Mouse (Mus musculus) frontal cortex, adult 2 months (tissue): ENCODE measurements at regions not wholly inside any gene's neighbourhood (a gene's known extent, or its start where the extent isn't known, plus 50 kb on each side); places are given as distances from the start of the nearest gene placed in this dataset.

Source experiments
- DNase-seq, 2 experiments: peaks; one replicate each; pipeline ENCODE4 v3.0.0; 2022; ENCODE audit warnings: low spot score in 1 of 2; ENCODE audit errors: extremely low spot score in 1 of 2

GRCm38 (mm10) chr6:105389192-105389591, 288.3 kb upstream of the Cntn4 start:
- no peak for DNase-seq

GRCm38 (mm10) chr6:105398315-105398714, 279.1 kb upstream of the Cntn4 start:
- peak in 1 of 2 experiments; percentile 23 for DNase-seq

- no peak for DNase-seq
Observed at GRCm38 (mm10) chr6:105417551-105417950, 259.9 kb upstream of the Cntn4 start.

GRCm38 (mm10) chr6:105447208-105447607, 230.3 kb upstream of the Cntn4 start:
- no peak for DNase-seq

GRCm38 (mm10) chr6:105483388-105483787, 194.1 kb upstream of the Cntn4 start:
- peak; percentile 20 to 56 for DNase-seq

- DNase-seq, result no peak
Observed at GRCm38 (mm10) chr6:105493308-105493707, 184.2 kb upstream of the Cntn4 start.
